Mouse (Mus musculus): ENCODE measurements around the gene Gm44511.
"Not testable (repeated sequence)": the region's sequence is repeated elsewhere in the genome, so short reads cannot be mapped to it uniquely, and the experiment has no call there.

Gene Gm44511

DNA sequence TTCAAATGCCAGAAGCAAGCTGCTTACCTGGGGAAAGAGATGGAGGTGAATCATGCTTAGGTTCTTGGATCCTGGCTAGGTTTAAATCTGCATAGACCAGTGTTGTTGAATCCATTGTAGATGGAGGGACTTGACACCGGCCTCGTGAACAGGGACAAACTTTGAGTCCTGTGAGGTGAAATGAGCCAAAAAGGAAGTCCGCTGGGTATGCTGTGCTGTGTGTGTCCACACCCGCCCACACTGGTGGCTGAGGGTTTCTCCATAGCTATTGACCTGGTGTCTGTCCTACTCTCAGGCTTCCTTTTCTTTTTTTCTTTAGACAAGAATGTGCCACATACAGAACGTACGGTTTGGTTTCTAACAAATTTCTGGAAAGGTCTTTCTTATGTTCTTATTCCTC, at the start of gene Gm44511, which contains the start of gene Klrb1b:
Gene Gm44511, minus strand, starts transcription at position 184 of the 400 bp plus-strand sequence.
Gene Klrb1b, minus strand, starts transcription at position 200 of the 400 bp plus-strand sequence.
- DNase-seq: no peak

DNA sequence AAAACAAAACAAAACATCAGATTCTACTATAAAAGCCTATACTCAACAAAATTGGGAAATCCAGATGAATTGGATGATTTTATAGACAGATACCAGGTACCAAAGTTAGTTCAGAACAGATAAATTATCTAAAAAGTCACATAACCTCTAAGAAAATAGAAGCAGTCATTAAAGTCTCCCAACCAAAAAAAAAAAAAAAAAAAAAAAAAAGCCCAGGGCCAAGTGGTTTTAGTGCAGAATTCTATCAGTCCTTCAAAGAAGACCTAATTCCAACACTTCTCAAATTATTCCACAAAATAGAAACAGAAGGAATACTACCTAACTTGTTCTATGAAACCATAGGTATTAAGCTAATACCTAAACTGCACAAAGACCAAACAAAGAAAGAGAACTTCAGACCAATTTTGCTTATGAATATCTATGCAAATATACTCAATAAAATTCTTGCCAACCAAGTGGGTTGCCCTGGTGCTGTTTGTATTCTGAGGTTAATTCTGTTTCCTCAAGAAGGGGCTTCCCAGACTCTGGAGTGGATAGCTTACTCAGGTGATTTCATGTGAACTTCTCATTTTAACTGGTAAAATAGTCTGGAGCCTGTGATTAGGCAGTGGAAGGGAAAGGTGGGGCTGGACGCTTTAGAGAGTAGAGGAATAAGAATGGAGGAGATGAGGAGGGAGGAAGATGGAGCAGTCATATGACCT, 45.9 kb upstream of the Gm44511 start:
- no peak for DNase-seq

DNA sequence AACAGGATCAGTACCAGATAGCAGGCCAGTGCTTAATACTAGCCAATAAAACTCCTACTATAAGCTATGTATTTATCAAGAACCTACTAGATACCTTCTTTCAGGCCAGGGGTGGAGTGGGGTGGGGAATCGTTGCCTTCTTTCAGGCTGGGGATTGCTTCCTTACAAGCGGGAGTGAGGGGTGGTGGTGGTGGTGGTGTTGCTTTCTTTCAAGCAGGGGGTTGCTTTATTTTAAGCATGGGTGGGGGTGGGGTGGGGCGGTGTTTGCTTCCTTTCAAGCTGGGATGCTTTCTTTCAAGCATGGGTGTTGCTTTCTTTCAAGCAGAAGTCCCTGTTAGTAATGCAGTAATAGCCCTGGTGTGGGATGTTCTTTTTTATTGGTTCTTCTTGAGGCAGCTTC, 42.7 kb upstream of the Gm44511 start:
- DNase-seq: no peak

DNA sequence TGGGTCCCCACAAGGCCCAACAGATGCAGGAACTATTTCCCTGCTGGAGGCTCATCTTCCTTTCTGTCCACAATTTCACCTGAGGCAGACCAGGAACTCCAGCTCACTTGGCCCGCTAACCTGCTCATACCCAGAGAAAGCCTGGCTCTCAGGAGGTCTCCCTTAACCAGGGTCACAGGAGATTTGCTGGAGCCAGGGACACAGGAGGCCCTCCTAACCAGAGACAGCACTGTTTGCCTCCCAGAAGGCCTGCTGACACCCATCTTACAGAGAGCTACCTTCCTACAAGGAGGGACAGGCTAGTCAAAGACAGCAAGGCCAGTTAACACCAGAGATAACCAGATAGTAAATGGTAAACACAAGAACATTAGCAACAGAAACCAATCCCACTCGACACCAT, 31.9 kb upstream of the Gm44511 start:
- no peak for DNase-seq

DNA sequence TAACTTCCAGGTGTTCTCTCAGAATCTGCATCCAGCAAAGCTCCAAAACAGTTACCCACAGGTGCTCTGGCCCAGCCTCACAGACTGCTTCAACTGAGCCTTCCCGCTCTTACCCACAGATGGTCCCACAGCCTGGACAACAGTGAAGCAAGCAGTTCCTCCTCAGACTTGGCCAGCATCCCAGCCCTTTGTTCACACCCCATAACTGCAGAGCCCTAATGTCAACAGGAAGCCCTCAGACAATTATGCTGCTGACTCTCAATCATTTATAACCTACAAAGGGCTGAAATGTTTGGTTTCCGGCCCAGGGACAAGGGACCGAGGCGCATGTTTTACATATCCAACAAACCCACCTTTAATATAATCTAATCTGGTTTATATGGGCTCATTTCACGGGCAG, 30.1 kb upstream of the Gm44511 start:
- peak; percentile 69 for DNase-seq

DNA sequence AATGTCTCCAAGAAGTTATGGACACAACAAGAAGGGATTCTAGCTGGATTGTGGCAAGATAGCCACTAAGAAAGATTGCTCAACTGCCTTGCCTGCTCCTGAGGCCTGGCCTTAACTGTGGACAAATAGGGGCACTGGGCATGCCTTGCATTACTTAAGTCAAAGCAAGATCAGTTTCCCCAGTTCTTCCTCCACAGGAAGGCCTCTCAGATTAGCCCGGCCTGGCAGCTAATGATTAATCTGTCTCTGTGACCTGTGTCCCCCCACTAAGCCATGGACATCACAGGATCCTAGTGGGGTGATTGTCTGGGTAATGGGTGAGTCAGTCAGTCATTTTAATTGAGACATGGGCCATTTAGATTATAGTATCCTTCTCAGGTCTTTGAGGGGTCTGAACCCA, 29.4 kb upstream of the Gm44511 start:
- no peak for DNase-seq

DNA sequence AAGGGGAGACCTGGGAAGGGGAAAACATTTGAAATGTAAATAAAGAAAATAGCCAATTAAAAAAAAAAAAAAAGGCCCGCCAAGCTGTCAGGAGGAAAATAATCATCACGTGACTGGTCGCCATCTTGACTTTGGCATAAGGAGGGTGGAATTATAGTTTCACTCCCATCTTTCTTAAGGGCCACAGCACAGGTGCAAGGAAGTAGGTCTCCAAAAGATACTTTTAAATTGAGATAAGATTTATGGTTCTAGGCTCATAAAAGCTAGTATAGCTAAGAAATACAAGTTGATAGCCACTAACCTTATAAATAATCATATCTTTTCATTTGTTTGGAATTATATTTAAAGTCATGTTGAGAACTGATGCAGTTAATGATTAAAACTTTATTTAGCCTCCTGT, 28.8 kb upstream of the Gm44511 start:
- DNase-seq: no peak

DNA sequence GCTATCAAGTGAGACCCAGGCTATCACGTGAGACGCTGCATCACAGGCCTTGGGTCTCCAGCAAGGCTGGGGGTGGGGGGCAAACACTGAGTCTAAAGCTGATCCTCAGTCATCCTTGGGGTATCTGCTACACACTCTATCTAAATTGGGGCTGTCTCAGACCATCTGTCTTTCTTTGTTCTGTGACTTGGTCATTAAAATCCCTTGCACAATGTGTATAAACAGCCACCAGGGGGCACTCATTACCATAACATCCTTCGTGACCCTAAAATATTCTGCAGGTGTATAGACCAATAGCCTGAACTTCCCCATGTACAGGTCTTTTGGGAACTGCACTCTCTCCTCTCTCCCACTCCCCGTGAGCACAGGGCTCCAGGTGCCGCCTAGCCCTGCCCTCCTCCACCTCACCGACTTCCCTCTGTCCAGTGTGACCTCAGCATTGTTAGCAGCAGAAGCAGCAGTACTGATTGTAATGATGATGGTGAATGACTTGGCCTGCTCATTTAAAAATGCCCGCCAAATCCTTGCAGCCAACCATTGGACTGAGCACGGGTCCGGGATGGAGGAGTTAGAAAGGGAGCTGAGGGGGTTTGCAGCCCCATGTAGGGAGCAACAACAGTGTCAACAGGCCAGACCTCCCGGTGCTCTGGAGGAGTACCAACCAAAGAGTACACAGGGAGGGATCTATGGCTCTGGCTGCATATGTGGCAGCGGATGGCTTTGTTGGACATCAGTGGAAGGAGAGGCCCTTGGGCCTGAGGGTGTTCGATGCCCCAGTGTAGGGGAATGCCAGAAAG, 28.1 kb upstream of the Gm44511 start:
- DNase-seq: peak; percentile 89

DNA sequence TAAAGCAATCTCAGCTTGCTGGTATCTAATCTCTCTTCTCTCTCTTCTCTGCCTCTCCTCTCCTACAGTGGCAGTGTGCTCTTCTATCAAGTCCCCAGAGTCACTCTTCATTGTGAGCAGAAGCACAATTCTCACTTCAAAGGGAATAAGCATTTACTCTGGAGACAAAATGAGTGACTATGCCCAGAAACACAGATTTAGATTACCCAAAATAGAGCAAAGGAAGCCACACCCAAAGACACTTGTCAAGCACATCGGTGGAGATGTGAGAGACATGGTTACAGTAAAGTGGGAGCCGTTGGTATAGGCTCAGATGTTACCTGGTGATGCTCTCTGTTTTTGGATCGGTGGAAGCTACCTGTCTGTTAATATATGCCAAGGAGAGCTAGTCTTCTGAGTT, 26.7 kb upstream of the Gm44511 start:
- no peak for DNase-seq

DNA sequence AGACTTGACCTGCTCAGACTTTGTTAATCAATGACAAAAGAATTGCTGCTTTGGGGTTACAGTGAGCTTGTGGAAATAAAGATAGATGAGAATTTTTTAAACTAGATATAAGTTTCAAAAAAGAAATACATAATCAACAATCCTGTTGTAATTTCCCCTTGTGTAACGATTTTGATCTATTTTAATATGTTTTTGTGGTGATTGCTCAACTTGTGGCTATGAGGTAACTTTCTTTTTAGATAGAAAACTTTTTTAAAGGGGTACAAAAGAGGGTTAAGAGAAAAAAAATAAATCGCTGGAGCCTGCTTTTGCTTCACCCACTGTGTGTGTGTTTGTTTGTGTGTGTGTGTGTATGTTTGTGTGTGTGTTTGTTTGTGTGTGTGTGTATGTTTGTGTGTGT, 25.0 kb upstream of the Gm44511 start:
- DNase-seq: no peak

DNA sequence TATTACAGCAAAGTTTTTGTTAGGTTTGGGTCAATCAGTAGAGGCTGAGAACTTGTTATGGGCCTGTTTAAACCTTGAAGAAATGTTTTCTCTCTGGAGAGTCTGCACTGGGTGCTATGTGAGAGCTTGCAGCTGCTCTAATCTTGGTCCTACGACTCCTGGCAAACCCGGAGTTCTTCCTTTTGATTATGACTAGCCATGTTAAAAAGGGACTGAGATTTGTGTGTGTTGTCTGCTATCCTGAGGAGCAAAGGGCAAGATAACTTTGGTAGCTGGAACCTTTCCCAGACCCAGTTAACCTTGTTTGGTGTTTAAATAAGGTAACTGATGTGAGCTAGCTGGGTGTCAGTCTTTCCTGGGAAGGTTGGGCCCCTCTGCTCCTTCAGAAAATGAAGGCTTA, 24.6 kb upstream of the Gm44511 start:
- DNase-seq: no peak

DNA sequence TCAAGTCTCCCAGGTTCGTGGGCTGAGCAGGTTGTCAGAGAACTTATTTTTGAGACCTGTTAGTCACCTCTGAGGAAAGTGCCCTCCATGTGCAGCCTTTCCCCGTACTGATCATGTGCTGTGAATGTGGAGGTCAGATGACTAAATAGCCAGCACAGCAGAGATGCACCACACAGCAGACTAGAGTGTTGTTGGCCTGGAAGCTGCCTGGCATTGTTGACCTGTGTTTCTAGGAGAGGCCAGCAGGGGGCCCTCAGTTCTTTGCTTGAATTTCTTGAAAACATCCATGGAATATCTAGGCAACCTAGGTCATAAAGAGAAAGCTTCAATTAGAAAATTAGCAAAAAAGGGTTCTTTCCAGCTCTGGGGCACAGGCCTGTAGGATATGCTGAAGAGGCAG, 23.8 kb upstream of the Gm44511 start:
- peak; percentile 82 for DNase-seq

DNA sequence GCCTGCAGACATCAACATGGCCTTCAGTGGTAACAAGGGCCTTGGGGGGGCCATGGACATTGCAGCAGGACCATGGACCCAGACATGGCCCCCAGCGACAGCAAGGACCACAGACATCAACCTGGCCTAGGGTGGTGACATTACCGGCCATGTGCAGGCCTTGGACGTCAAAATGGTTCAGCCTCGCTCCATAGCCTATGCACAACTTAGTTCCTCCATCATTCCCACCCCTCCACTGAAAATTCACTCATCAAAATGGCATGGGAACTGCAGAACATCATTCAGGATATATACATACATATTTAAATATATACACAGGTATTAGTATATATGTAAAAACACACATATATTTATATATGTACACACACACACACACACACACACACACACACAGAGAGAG, 21.3 kb upstream of the Gm44511 start:
- DNase-seq: no peak

DNA sequence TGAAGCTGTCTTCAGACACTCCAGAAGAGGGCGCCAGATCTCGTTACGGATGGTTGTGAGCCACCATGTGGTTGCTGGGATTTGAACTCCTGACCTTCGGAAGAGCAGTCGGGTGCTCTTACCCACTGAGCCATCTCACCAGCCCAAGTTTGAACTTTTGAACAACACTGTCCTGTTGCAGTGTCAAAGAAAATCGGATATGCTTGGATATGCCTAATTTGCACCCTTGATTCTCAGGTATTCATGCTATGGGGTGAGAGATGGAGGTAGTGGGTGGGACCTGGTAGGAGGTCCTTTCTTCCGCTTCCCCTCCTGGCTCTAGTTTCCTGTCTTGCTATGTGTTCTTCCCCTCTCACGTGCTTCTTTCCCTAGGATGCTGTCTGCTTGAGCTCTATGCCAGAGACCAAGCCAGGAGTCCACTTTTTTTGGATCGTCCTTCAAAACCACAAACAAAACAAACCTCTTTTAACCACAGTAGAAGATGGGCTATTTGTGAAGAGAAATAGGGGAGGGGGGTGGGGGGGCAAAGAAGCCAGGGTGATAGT, 20.0 kb upstream of the Gm44511 start:
- DNase-seq: peak; percentile 51

DNA sequence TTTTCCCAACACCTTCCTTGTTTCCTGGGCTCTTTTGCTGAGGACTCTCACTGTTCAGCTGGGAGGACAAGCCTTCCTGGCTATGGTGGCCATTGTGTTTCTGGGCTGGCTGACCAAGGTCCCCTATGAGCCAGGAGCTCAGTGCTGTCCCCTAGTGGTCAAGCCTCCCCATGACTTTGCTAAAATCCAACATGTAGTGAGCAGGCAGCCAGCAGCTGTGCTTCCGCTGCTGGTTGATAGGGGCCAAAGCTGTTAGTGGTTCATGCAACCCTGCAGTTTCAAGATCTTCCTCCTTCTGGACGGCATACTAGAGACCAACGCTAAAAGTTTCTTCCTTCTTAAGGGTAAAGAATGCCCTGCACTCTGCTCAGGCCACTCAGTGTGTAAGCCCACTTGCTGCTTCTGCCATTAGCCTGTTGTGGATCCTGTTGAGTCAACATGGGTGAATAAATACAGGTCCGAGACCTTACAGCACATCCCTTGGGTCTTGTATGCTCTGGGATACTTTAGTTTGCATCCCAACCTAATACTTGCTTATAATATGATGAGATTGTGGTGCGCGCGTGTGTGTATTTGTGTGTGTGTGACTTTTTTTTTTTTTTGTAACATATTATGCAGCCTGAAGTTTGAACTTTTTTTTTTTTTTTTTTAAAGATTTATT, 19.3 kb upstream of the Gm44511 start:
- DNase-seq: peak; percentile 96

DNA sequence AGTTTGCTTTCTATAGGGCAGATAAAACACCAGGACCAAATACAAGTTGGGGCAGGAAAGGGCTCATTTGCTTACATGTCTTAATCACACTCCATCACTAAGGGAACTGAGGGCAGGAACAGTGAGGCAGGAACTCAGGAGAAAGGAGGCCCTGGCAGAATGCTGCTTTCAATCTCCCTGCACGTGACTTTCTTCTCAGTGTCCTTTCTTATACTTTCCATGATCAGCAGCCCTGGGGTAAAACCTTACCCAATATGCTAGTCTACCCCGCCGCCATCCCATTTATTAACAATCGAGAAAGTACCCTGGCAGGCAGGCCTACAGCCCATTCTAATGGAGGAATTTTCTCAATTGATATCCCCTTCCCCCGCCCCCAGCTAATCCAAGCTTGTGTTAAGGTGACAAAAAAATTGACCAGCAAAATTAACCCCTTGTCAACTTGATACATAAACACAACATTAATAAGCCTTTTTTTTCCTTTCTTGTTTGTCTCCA, 18.5 kb upstream of the Gm44511 start:
- no peak for DNase-seq

DNA sequence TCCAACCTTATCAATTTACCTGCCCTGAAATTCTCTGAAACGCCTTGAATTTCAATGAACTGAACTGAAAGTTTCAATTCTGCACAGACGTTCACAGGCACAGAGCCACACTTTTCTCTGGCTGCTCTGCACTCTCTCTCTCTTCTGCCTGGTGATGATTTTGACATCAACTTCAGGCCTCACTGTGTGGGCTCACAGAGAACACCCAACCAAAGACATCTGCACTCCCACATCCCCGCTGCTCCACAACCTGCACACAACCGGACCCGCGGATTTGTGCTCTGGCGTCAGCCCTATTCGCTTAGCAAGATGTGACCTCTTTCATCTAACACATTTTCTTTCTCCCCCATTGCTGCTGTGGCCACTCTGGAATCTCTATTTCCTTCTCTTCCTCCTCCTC, 18.0 kb upstream of the Gm44511 start:
- DNase-seq: peak; percentile 19

DNA sequence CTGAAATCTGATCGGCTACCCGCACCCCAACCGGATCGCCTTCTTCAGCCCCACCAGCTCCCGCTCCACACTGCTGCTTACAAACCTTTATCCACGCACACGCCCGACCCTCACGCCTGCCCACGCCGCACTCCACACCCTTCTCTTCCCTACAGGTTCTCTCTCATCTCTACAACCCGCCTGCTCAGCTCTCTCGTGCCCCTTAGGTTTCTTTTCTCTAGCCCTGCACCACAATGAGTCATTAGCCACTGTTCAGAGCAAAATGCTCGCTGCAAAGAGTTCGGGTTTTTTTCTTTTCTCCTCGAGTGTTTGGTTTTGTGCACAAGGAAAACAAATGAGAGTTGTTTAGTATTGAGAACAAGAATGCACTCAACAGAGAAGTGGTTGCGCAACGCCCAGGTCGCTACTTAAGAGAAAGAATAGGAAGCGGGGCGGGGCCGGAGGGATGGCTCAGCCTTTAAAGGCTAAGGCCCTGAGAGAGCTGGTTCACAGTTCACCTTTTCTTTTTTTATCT, 17.4 kb upstream of the Gm44511 start:
- no peak for DNase-seq

DNA sequence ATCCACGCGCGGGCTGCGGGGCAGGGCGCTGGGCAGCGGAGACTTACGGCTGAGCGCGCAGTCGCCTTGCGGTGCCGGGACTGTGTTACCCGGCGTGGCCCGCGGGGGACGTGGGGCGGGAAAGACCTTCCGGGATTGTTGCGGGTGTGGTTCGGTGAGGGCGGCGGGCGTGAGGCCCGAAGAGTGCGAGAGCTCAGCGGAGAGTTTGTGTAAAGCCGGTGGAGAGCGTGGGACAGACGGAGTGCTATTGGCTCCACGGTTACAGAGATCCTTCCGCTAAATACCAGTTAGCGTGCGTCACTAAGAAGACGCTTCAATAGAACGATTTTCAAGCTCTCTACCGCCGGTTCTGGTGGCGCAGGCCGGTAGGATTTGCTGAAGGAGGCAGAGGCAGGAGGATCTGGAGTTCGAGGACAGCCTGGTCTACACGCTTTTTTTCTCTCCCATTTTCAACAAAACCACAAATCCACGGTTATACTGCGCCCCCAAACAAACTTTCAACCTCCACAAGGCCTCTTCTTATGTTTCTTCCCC, 16.9 kb upstream of the Gm44511 start:
- DNase-seq: peak; percentile 99

DNA sequence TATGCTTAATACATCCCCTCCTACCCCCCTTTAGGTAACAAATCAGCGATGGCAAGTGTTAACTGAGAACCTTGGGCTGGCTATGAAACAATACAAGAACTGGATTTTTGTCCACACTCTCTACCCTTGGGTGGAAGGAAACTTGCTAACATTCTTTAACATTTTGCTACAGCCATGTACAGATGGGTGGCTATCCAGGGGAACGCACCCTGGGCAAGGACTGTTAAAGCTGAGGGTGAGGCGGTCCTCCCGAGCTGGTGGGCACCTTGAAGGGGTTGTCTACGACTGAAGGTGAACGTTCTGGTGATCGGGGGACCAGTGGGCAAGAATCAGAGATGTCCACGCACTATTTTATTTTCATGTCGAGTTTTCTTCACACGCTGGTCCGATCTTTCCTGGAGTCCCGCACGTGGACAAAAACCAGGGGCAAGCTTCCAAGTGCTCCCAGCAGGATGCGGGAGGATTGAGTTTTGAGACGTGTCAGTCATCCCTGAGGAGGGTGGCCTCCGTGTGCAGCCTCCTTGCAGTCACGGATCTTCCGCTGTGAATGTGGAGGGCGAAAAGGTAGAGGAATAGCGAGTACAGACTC, 16.3 kb upstream of the Gm44511 start:
- no peak for DNase-seq

DNA sequence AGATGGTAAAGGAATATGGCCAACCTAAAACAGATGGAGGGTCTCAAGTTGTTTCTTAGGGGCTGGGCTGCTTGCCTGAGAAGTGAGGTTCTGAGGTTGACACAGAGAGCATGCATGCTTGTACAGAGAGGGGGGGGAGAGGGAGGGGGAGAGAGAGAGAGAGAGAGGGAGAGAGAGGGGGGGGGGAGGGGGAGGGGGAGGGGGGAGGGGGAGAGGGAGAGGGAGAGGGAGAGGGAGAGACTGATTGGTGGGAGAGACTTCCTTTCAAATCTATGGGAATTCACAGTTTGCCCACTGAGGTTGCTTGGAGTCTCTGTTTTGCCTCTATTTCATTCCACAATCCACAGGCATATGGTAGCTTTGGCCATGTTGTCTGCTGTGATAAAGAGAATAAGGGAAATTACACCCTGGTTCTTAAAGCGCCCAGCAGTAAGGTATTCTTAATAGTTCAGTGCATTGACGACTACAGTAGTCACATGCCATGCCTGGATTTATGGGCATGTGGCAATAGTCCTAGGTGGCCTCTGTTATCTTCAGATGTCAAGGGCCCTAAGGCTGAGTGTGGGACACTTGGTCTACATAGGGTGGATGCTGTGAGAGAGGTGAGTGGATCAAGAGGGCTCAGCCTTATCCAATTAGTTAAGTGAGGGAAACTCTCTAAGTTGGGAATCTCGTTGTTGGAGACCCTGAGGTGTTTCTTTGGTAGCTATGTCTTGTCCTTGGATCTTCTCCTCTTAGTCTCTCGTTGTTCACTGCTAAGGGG, 15.4 kb upstream of the Gm44511 start:
- peak; percentile 66 for DNase-seq

DNA sequence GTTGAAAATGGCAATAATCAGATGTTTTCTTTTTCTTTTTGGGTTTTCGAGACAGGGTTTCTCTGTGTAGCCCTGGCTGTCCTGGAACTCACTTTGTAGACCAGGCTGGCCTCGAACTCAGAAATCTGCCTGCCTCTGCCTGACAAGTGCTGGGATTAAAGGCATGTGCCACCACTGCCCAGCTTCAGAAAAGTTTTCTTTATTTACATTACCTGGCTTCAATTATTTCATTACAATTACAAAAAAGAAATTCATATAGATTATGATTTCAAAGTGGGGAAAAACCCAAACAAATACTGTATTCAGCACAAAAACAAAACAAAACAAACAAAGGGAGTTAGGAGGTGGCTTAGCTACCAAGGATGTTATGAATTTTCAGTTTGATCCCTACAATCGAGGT, 14.6 kb upstream of the Gm44511 start:
- DNase-seq: not testable (repeated sequence)

All from retina, postnatal 1 day (tissue).